Mouse (Mus musculus): Measurements from ENCODE around the gene Gm5286. TPM values are rescaled to one million over a fixed set of nuclear protein-coding genes. Genes with fewer than 3 reads are reported as not detected.
"Not testable (repeated sequence)": the region's sequence is repeated elsewhere in the genome, so short reads cannot be mapped to it uniquely, and the experiment has no call there.

Gm5286 gene
- not detected in 2 replicates for polyA plus RNA-seq (2014; fragmentation: Nextera tagmentation; extraction: Ambion mirVana)

DNA sequence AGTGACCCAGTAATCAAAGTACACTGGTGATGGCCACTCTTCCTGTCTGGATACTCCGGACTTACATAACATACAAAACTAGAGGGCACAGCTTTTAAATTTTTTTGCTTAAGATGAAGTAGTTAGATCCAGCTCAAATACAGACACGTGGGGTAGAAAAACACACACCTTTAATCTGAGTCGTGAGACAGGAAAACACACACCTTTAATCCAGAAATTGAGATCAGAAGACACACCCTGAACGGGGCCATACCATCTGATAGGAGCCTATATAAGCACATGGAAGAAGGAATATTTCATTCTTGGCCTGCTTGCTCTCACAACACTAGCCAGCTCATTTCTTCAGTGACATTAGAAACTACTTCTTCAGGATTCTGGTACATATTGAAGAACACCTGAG, at the start of gene Gm5286:
TSS of gene Gm5286 (plus strand) at position 301 of the 400 bp plus-strand sequence.
- not testable (repeated sequence) for H3K4me3 ChIP-seq (ENCODE audit: low read depth, low read length); H3K36me3 ChIP-seq (ENCODE audit: control insufficient read depth, insufficient read depth, low read length); DNase-seq (ENCODE audit: low spot score); H3K27ac ChIP-seq (ENCODE audit: low read depth, low read length); H3K4me2 ChIP-seq; H3K9ac ChIP-seq (ENCODE audit: low read depth, low read length); H3K4me1 ChIP-seq (replicated peaks; ENCODE audit: control insufficient read depth, insufficient read depth, low read length); H3K27me3 ChIP-seq (replicated peaks; ENCODE audit: control insufficient read depth, insufficient read depth, low read length); H3K9me3 ChIP-seq (ENCODE audit: control insufficient read depth, low read length); ATAC-seq (replicated peaks; ENCODE audit: low FRiP score)
- WGBS, result 89% methylated on average over 2 of the region's 4 CpGs

DNA sequence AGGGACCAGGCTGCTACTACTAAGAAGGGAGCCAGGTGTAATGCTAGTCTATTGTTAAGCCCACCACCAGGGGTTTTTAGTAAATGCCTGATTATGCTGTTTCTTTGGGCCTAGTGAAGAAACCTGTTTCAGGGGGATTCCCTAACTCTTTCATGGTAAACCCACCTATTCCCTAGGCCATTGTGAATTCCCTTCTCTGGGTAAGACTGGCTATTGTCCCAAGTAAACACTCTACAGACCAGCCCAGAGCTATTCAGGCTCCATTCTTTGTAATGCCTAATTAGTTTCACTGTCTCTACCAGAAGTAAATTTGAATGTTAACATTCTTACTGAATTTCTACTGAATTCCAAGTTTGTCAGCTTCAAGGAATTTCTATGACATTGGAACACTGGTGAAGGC, 29.2 kb upstream of the Gm5286 start:
- H3K27me3 ChIP-seq (replicated peaks; ENCODE audit: control insufficient read depth, insufficient read depth, low read length); ATAC-seq (replicated peaks; ENCODE audit: low FRiP score); DNase-seq (ENCODE audit: low spot score); H3K4me1 ChIP-seq (replicated peaks; ENCODE audit: control insufficient read depth, insufficient read depth, low read length); H3K27ac ChIP-seq (ENCODE audit: low read depth, low read length); H3K4me2 ChIP-seq; H3K36me3 ChIP-seq (ENCODE audit: control insufficient read depth, insufficient read depth, low read length); H3K9ac ChIP-seq (ENCODE audit: low read depth, low read length); H3K9me3 ChIP-seq (ENCODE audit: control insufficient read depth, low read length); H3K4me3 ChIP-seq (ENCODE audit: low read depth, low read length): not testable (repeated sequence)

DNA sequence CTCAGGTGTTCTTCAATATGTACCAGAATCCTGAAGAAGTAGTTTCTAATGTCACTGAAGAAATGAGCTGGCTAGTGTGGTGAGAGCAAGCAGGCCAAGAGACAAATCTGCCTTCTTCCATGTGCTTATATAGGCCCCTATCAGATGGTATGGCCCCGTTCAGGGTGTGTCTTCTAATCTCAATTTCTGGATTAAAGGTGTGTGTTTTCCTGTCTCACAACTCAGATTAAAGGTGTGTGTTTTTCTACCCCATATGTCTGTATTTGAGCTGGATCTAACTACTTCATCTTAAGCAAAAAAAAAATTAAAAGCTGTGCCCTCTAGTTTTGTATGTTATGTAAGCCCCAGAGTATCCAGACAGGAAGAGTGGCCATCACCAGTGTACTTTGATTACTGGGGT, 18.4 kb upstream of the Gm5286 start, which contains the start of gene Gm10696:
TSS of gene Gm10696 (minus strand) at position 101 of the 400 bp plus-strand sequence.
- DNase-seq (ENCODE audit: low spot score); H3K4me2 ChIP-seq; H3K9me3 ChIP-seq (ENCODE audit: control insufficient read depth, low read length); H3K27me3 ChIP-seq (replicated peaks; ENCODE audit: control insufficient read depth, insufficient read depth, low read length); H3K9ac ChIP-seq (ENCODE audit: low read depth, low read length); H3K36me3 ChIP-seq (ENCODE audit: control insufficient read depth, insufficient read depth, low read length); H3K4me1 ChIP-seq (replicated peaks; ENCODE audit: control insufficient read depth, insufficient read depth, low read length); ATAC-seq (replicated peaks; ENCODE audit: low FRiP score); H3K27ac ChIP-seq (ENCODE audit: low read depth, low read length); H3K4me3 ChIP-seq (ENCODE audit: low read depth, low read length): not testable (repeated sequence)
- WGBS, result 87% methylated on average over 1 of the region's 1 CpGs

Other genes starting within 250 kb of the Gm5286 start
- not detected in 2 replicates for gene Tdpoz5, start 235.4 kb upstream of the Gm5286 start, polyA plus RNA-seq (2014; fragmentation: Nextera tagmentation; extraction: Ambion mirVana)
- gene Gm9125, start 141.8 kb upstream of the Gm5286 start, polyA plus RNA-seq (2014; fragmentation: Nextera tagmentation; extraction: Ambion mirVana), result not detected in 2 replicates
- gene Gm10697, start 124.1 kb upstream of the Gm5286 start, polyA plus RNA-seq (2014; fragmentation: Nextera tagmentation; extraction: Ambion mirVana), result not detected in 2 replicates
- gene Gm10696, start 18.5 kb upstream of the Gm5286 start, polyA plus RNA-seq (2014; fragmentation: Nextera tagmentation; extraction: Ambion mirVana), result not detected in 2 replicates
- gene Gm4778, start 67.3 kb downstream of the Gm5286 start, polyA plus RNA-seq (2014; fragmentation: Nextera tagmentation; extraction: Ambion mirVana), result not detected in 2 replicates
- 4.7 and 6.2 TPM in 2 replicates for gene Them4, start 113.4 kb downstream of the Gm5286 start, polyA plus RNA-seq (2014; fragmentation: Nextera tagmentation; extraction: Ambion mirVana)
- gene Them5, start 145.4 kb downstream of the Gm5286 start, polyA plus RNA-seq (2014; fragmentation: Nextera tagmentation; extraction: Ambion mirVana), result not detected in 2 replicates
- gene C2cd4d, start 165.7 kb downstream of the Gm5286 start, polyA plus RNA-seq (2014; fragmentation: Nextera tagmentation; extraction: Ambion mirVana), result 0.25 TPM in 1 of 2 replicates, not detected in the other
- gene Rorc, start 176.1 kb downstream of the Gm5286 start, polyA plus RNA-seq (2014; fragmentation: Nextera tagmentation; extraction: Ambion mirVana), result 0.43 and 1.0 TPM in 2 replicates
- 0.05 TPM in 1 of 2 replicates, not detected in the other for gene Lingo4, start 201.8 kb downstream of the Gm5286 start, polyA plus RNA-seq (2014; fragmentation: Nextera tagmentation; extraction: Ambion mirVana)
- 10.4 and 11.4 TPM in 2 replicates for gene Tdrkh, start 216.6 kb downstream of the Gm5286 start, polyA plus RNA-seq (2014; fragmentation: Nextera tagmentation; extraction: Ambion mirVana)
- 84.9 and 87.3 TPM in 2 replicates for gene Mrpl9, start 246.6 kb downstream of the Gm5286 start, polyA plus RNA-seq (2014; fragmentation: Nextera tagmentation; extraction: Ambion mirVana)
- gene Oaz3, start 247.2 kb downstream of the Gm5286 start, polyA plus RNA-seq (2014; fragmentation: Nextera tagmentation; extraction: Ambion mirVana), result 0.51 and 0.53 TPM in 2 replicates